Mouse (Mus musculus) induced T-regulatory cell, adult 2 months (primary cell): ENCODE measurements at regions not wholly inside any gene's neighbourhood (a gene's known extent, or its start where the extent isn't known, plus 50 kb on each side); places are given as distances from the start of the nearest gene placed in this dataset.

ENCODE experiments used
- DNase-seq: peaks from one replicate; pipeline ENCODE4 v3.0.0-alpha.2; 2012; ENCODE audit warnings: low read depth

GRCm38 (mm10) chr1:154995778-154996390 is 103.6 kb downstream of the Ier5 start:
- DNase-seq = no peak

DNA sequence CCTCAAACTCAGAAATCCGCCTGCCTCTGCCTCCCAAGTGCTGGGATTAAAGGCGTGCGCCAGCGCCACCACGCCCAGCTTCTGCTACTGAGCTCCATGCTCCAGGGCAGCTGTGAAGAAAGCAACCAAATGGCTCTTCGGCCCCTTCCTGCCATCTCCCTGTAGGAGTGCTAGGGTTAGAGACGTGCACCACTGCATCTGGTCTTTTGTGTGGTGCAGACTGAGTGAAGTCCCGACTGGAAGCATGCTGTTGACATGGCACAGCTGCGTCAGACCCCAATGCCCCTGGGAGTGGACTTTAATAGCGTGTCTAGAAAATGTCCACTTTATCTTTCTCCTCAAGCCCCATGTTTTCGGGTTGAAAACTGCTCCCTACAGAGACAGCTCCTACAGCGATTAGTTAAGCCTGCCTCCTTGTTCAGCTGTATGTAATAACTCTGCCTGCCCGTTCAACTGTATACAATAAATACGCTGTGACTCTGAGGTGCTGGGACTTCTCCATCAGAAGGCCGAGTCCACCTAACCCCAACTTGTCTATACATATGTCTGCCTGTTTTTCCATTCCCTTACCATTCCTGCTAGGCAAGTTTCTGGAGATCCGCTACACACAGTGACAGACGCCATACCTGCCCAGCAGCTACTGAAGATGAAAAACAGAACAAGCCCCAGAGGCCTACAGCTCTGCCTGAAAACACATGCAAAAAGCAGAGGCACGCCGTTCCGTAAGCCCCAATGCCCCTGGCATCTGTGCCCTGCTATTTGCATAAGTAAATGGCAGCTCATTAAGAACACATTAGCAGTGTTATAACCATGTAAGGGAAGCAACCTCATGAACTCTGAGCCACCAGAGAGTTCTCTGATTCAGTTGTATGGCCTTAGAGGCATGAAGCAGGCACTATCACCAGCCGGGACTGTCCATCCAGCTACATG is 105.2 kb downstream of the Ier5 start:
- DNase-seq = no peak

DNA sequence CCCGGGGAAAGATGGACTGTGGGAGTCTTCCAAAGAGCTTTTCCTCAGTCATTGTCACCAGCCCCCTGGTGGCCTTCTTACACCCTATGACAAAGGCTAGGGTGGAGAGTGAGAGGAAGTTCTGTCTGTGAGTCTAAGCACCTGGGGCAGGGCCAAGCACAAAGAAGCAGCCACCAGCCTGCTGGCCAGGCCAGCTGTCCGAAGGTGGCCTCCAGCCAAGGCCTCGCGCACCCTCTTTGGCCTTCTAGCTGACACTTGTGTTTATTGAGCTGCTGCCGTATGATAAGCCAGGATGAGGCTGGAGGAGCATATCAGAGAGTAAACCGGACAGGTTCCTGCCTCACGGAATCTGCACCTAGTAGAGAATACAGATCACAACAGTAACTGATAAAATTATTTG is 99.0 kb upstream of the Cacna1e start:
- DNase-seq = no peak

GRCm38 (mm10) chr1:154982836-154983235 is 98.5 kb upstream of the Cacna1e start:
- DNase-seq = no peak

GRCm38 (mm10) chr1:154981687-154982086 is 97.4 kb upstream of the Cacna1e start:
- no peak for DNase-seq

GRCm38 (mm10) chr1:154975732-154976131 is 91.4 kb upstream of the Cacna1e start:
- DNase-seq = no peak

DNA sequence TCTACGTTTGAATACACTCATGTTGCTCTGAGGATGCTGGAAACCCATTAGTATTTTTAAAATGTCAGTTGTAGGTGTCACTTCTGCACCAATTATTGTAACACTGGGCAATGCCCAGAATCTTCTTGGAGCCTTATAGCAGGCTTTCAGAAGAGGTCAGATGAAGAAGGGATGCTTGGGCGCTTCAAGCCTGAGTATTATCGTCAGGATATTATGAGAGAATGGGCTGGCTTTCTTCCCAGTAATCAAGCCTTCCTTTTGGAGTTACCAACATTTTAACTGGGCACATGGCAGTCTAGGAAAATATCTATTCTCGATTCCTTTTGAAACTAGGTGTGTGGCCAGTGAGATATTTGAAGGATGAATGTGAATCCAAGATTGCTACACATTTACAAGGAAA is 77.0 kb upstream of the Cacna1e start:
- DNase-seq = no peak

DNA sequence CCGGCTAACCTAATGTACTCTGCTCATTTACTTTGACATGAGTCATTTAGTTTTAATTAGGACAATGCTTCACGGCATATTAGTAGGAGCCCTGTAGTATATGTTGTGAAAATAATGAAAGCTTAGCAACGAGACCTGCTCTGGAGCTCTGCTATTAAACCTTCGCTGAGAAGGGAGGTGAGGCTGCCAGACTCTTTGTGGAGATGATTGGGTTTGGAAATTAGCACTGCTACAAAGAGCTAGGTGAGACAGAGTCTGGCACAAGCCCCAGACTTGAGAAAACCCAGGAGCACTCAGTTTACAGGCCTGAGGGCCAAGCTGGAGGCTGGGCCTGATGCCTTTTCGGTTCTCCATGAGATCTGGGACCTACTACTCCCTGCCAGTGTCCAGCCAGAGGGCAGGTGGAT is 72.3 kb upstream of the Cacna1e start:
- no peak for DNase-seq

GRCm38 (mm10) chr1:154952679-154953078 is 68.4 kb upstream of the Cacna1e start:
- no peak for DNase-seq
